In the genomic region with DNA sequence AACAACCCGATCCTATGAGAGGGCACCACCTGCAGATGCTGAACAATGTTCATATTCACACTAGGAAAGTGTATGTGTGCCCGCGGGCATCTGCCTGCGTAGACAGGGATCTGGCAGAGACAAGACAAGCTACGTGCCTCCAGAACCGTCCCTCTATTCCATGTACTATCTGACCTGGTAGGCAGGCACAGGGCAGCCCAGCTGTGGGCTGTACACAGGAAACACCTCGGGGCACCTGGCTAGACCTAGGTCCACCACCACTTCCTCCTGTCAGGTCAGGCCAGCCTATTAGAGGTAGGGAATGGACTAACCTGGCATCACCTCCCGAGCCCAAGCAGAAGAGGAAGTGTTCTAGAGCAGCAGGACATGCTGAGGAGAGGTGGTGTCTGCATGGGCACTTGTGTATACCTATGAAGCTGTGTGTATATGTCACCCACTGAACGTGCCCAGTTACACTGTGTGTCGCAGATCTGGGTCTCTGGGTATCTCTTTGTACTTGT, we compare ENCODE assay signal across 8 mouse cellular contexts. TPM values are rescaled to one million over a fixed set of nuclear protein-coding genes. Genes with fewer than 3 reads are reported as not detected.
DNase-seq lines count a peak whose midpoint lies in the region; ATAC-seq and TF ChIP-seq lines count a peak whose summit lies in the region.

A gene (minus strand): TSS at position 51 of the 500 bp plus-strand sequence.

- H3K4me2 ChIP-seq in heart, embryonic 12.5 days = peak within 1 kb of the TSS; percentile 69

- H3K36me3 ChIP-seq in heart, embryonic 12.5 days = no peaks in the 10 kb centered on the region
- H3K36me3 ChIP-seq in ES-Bruce4 (ENCODE audit: control insufficient read depth, insufficient read depth, low read length, poor library complexity, severe bottlenecking) = no peaks in the 10 kb centered on the region
- H3K36me3 ChIP-seq in hindbrain, embryonic 10.5 days = no peaks in the 10 kb centered on the region

- ATAC-seq in heart, embryonic 12.5 days (ENCODE audit: insufficient number of reproducible peaks, low FRiP score) = no peak
- peak; percentile 38 for ATAC-seq in megakaryocyte progenitor cell, adult 5-6 weeks (replicated peaks; ENCODE audit: poor library complexity)

- H3K27me3 ChIP-seq in heart, embryonic 12.5 days (replicated peaks) = peaks cover 41% of the 10 kb centered on the region
- H3K27me3 ChIP-seq in ES-Bruce4 (ENCODE audit: control insufficient read depth, insufficient read depth, low read length, poor library complexity, severe bottlenecking) = no peaks in the 10 kb centered on the region
- peaks cover 81% of the 10 kb centered on the region for H3K27me3 ChIP-seq in hindbrain, embryonic 10.5 days (ENCODE audit: insufficient read depth, poor library complexity, severe bottlenecking)

- DNase-seq in heart, postnatal 4 days = no peak
- no peak for DNase-seq in hindbrain, embryonic 10.5 days (ENCODE audit: low spot score)
- no peak for DNase-seq in left cerebral cortex, postnatal 36 days (ENCODE audit: low spot score in 2 of 2)
- no peak for DNase-seq in cerebellum, adult 8-10 months
- DNase-seq in left cerebral cortex, adult 9 months (ENCODE audit: low spot score in 2 of 2) = no peak

- no peak for TF ChIP-seq POLR2A in ES-Bruce4 (IDR thresholded peaks at IDR 0.05; ENCODE audit: insufficient read depth, low read length)

- no peaks in the 10 kb centered on the region for H3K9me3 ChIP-seq in heart, embryonic 12.5 days (replicated peaks)
- H3K9me3 ChIP-seq in ES-Bruce4 (replicated peaks; ENCODE audit: control insufficient read depth, insufficient read depth, low read length, poor library complexity, severe bottlenecking) = no peaks in the 10 kb centered on the region
- no peaks in the 10 kb centered on the region for H3K9me3 ChIP-seq in hindbrain, embryonic 10.5 days

- intact Hi-C loops in left cerebral cortex, postnatal 36 days (cut with DNase I) = no loop called here

- no peak for TF ChIP-seq EP300 in ES-Bruce4 (IDR thresholded peaks at IDR 0.05; ENCODE audit: insufficient read depth, low read depth, low read length)

- WGBS in heart, embryonic 12.5 days = 79% methylated on average over 10 of the region's 10 CpGs
- 75% methylated on average over 10 of the region's 10 CpGs for WGBS in hindbrain, embryonic 10.5 days

- H3K4me1 ChIP-seq in heart, embryonic 12.5 days (replicated peaks) = peaks cover 61% of the 10 kb centered on the region
- H3K4me1 ChIP-seq in ES-Bruce4 (ENCODE audit: control insufficient read depth, insufficient read depth, low read length) = no peaks in the 10 kb centered on the region
- H3K4me1 ChIP-seq in hindbrain, embryonic 10.5 days (replicated peaks) = peaks cover 65% of the 10 kb centered on the region

- TF ChIP-seq CTCF in ES-Bruce4 (IDR thresholded peaks at IDR 0.05; ENCODE audit: low read depth, low read length) = no peak

- H3K4me3 ChIP-seq in heart, embryonic 12.5 days = peak within 1 kb of the TSS; percentile 38
- H3K4me3 ChIP-seq in ES-Bruce4 (ENCODE audit: low read depth, low read length) = peak within 1 kb of the TSS; percentile 22
- H3K4me3 ChIP-seq in hindbrain, embryonic 10.5 days = peak within 1 kb of the TSS; percentile 46

- no peak within 1 kb of the TSS for H3K27ac ChIP-seq in heart, embryonic 12.5 days (ENCODE audit: poor library complexity, severe bottlenecking)
- H3K27ac ChIP-seq in ES-Bruce4 (ENCODE audit: insufficient read depth, low read length) = no peak within 1 kb of the TSS
- H3K27ac ChIP-seq in hindbrain, embryonic 10.5 days = peak within 1 kb of the TSS; percentile 63

- H3K9ac ChIP-seq in heart, embryonic 12.5 days = peak within 1 kb of the TSS; percentile 33
- no peak within 1 kb of the TSS for H3K9ac ChIP-seq in ES-Bruce4 (ENCODE audit: low read depth, poor library complexity, severe bottlenecking)

RNA-seq across cellular contexts. Expression of the gene that starts here (rescaled TPM):
- 8.3 TPM in 2 replicates for polyA plus RNA-seq in heart, embryonic 12.5 days (2016; fragmentation: Nextera tagmentation; extraction: Ambion mirVana)
- total RNA-seq in heart, postnatal 4 days (2021) = 1 to 10 TPM; 3.7 to 4.9 TPM
- polyA plus RNA-seq in ES-Bruce4 (2011; ENCODE audit: insufficient read depth, insufficient read length, low read depth, missing spikeins) = 5.5 and 5.8 TPM in 2 replicates
- 5.8 and 8.0 TPM in 2 replicates for polyA plus RNA-seq in hindbrain, embryonic 10.5 days (2016; fragmentation: Nextera tagmentation; extraction: Ambion mirVana)
- not detected in 2 replicates for total RNA-seq in megakaryocyte progenitor cell, adult 5-6 weeks (2015)
- not detected in 2 replicates for total RNA-seq in megakaryocyte progenitor cell, adult 5-6 weeks (2017)
- total RNA-seq in left cerebral cortex, postnatal 36 days (2021) = 1 to 10 TPM; 2.7 to 2.8 TPM

Comparison
In these comparisons a context has a peak if more than half of its experiments do, and no peak if none do; other contexts are left out.
1. Peak in ATAC-seq in megakaryocyte progenitor cell, adult 5-6 weeks; RNA of the gene not detected or under 1 TPM.